Mouse (Mus musculus) layer of hippocampus, adult 18-20 months (tissue): ENCODE measurements at regions not wholly inside any gene's neighbourhood (a gene's known extent, or its start where the extent isn't known, plus 50 kb on each side); places are given as distances from the start of the nearest gene placed in this dataset.

Source experiments
- DNase-seq, 2 experiments: peaks; one replicate each; pipeline ENCODE4 v3.0.0; 2022; ENCODE audit warnings: low spot score in 2 of 2
- microRNA-seq, 2 experiments: library from miRNA; unstranded; fragments of <30 nt; microRNA quantifications; one replicate each; pipeline ENCODE4 v1.2.0; 2021

- DNase-seq, result peak in 1 of 2 experiments; percentile 62
Measured at GRCm38 (mm10) chr14:78225677-78226076, 82.2 kb downstream of the Tnfsf11 start.

GRCm38 (mm10) chr14:78216229-78216963 lies 91.4 kb downstream of the Tnfsf11 start:
- DNase-seq, result no peak

GRCm38 (mm10) chr14:78215491-78215890 lies 92.4 kb downstream of the Tnfsf11 start:
- no peak for DNase-seq

DNA sequence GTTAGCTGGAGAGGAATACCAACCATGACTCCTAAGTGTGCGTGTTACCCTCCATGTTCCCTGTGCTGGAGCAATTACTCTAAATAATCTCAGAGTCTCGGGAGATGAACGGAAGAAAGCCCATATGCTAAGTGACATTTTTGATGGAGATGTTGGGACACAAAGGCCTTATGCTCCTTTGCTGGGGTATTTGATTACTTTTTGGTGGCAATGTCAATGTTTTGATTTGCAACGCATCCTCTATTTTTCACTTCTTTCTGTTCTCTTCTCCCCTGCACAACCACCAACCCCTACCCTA lies 103.3 kb downstream of the Tnfsf11 start:
- DNase-seq, result peak in 1 of 2 experiments; percentile 34

DNA sequence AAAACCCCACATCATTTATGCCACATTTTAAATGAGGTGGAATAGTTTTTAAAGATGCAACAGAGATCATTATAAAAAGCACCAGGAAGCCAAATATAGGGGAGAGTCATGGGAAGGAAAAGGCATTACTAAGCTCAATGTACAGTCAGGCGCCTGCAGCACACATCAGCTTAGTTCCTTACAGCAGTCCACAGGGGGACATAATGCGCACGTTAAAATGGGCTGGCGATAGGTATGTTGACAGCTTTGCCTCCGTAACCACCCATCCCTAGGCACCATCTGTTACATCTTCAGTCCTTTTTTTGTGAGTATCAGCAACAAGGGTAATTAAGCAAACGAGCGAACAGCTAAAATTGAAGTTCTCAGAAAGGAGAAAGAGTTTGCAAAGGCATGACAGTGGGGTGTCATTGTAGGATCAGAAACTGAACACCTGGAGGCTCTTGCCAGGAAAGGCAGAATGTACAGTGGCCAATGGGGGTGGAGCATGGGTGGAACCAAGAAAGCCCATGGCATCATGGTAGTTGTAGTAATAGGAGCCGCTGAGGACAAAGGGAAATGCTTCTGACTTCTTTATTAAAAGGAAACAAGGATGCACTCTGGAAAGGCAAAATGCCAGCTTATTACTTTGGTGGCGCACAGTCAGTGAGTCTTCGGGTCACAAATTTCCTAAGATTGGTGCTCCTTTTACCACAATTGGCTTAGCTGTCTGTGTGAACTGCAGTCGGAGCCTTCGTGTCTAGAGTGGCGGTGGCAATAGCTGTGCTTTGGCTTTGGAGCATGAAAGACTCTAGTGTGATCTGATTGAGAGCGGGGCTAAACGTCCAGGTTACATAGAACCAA lies 103.9 kb downstream of the Tnfsf11 start:
- peak; percentile 8 to 54 for DNase-seq

DNA sequence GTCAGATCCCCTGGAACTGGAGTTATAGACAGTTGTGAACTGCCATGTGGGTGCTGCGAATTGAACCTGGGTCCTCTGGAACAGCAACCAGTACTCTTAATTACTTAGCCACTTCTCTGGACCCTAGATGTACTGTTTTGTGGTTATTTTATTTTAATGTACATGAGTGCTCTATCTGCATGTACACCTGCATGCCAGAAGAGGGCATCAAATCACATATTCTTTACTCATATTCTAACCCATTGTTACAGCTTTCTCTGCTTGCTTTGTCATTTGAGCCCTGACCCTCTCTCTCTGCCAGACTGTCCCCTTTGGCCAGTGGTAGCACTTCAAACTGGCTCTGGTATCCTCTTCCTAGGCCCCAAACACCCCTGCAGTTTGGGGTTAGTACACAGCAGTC lies 105.1 kb downstream of the Tnfsf11 start:
- DNase-seq, result no peak

- DNase-seq, result no peak
Measured at GRCm38 (mm10) chr14:78197483-78197882, 108.7 kb upstream of the Fam216b start.

GRCm38 (mm10) chr14:78179576-78179975 lies 90.8 kb upstream of the Fam216b start:
- no peak for DNase-seq

DNA sequence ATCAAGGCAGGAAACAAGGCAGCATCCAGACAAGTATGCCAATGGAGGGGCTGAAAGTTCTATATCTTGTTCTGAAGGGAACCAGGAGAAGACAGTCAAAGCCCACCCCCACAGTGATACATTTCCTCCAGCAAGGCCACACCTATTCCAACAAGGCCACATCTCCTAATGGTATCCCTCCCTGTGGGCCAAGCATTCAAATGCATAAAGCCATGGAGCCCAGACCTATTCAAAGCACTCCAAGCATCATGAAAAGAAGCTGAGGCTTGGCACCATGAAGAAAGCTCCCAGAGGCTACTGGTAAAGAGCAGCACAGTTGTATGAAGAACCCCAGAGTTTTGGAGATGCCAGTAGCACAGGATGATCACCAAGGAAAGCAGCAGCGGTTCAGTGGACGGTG lies 84.6 kb upstream of the Fam216b start:
- no peak for DNase-seq

DNA sequence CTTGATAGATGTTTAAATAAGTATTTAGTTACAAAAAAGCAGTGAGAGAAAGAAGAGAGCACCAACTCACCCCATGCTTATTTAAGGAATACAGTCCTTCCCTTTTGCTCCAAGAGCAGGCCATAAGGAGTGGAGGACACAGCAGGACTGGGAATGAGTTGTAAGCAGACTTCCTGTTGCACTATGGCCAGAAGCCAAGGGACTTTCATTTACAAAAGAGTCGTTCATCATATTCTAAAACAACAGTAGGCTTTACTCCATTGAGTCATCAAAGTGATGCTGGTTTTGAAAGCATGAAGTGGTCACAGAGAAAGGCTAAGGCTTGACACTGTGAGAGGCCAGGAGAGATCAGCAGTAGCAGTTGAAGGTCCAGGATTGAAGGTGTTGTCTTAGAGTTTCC lies 84.1 kb upstream of the Fam216b start:
- no peak for DNase-seq

DNA sequence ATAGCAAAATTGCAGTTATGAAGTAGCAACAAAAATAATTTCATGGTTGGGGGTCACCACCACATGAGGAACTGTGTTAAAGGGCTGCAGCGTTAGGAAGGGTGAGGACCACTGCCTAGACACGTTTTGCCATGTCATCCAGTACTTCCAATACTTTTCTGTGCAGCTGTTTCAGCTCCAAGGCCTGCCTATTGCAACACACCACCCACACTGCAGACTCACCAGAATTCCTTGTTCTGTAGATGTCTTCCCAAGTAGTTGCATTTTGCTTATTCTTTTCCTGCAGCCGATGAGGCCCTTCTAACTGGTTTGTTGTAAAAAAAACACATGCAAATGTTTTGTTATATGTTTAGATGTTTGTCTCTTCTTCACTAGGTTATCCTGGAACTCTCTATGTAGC lies 72.0 kb upstream of the Fam216b start:
- DNase-seq, result peak in 1 of 2 experiments; percentile 23

- DNase-seq, result no peak
Measured at GRCm38 (mm10) chr14:78159567-78159966, 70.8 kb upstream of the Fam216b start.

- DNase-seq, result no peak
Measured at GRCm38 (mm10) chr14:78157660-78158059, 68.9 kb upstream of the Fam216b start.

DNA sequence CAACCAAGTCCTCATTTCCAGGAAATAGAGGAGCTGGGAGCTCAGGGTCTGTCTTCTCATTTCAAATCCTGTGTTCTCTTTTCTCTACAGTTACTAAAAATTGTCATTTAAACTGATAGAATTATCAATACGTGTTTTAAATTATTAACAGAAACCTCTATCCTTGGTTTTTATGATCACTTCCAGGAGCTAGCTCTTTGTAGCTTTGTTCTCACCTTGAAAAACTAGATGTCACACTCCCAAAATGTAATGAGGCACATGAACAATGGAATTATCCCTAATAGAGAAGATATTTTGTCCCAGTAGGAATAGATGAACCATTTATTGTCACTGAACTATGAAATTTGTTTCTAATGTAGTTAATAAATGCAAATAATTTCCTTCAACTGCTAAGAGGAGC lies 60.0 kb upstream of the Fam216b start:
- no peak for DNase-seq

DNA sequence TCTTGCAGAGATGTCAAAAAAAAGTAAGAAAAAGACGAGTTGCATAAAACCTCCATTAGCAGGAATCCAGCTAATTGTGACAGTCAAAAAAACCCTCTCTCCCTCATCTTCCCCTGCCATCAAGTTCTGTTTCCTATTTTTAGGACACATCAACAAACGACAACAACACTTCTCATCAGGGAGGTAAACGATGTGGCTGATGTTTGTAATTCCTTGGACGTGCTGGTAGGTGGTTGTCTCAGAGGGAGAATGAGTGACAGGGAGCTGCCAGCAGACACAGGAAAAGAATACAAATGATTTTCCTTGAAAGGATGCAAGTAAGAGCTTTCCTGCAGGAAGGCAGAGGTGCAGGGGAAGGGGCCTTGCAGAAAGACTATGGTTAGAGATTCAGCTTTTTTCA lies 54.9 kb upstream of the Fam216b start:
- DNase-seq, result no peak

Small RNA genes lying in the stretch of these regions (microRNA-seq; reads per million reads assigned to microRNA genes)
- gene Mir1971, result 0 reads per million in 2 experiments
